Mouse (Mus musculus): ENCODE data around the gene Sumf1. TPM values are rescaled to one million over a fixed set of nuclear protein-coding genes. Genes with fewer than 3 reads are reported as not detected.
A peak's percentile ranks its signal among the peaks of the same experiment; 100 is the strongest.

Gene Sumf1
- polyA plus RNA-seq, 1 experiment from 2014 or later = 28.6 TPM

GRCm38 (mm10) chr6:108196665-108197064 is 11.3 kb upstream of the Sumf1 start:
- Histone ChIP-seq H3K9ac (ENCODE audit: low read depth, low read length) (no peak overlapping the region), H3K27me3 (replicated peaks; ENCODE audit: control insufficient read depth, insufficient read depth, low read length) (no peaks in the 10 kb centered on the region; the same call in 1 of the 2 replicates), H3K4me2 (ENCODE audit: low read depth, low read length) (no peak overlapping the region), H3K27ac (replicated peaks; ENCODE audit: low read depth, low read length) (no peak overlapping the region), H3K4me1 (ENCODE audit: control insufficient read depth, insufficient read depth, low read length) (no peaks in the 10 kb centered on the region), H3K4me3 (ENCODE audit: low read depth, low read length) (no peak overlapping the region), H3K9me3 (ENCODE audit: control insufficient read depth, low read length) (no peaks in the 10 kb centered on the region), H3K36me3 (ENCODE audit: control insufficient read depth, insufficient read depth, low read length) (no peaks in the 10 kb centered on the region)
- no peak for ATAC-seq (ENCODE audit: low read depth)
- no peak for DNase-seq (ENCODE audit: low spot score)
- WGBS = 88% methylated on average over 7 of the region's 7 CpGs

GRCm38 (mm10) chr6:108192632-108193031 is 7.2 kb upstream of the Sumf1 start:
- Histone ChIP-seq H3K4me2 (ENCODE audit: low read depth, low read length) (no peak overlapping the region), H3K4me1 (ENCODE audit: control insufficient read depth, insufficient read depth, low read length) (no peaks in the 10 kb centered on the region), H3K9me3 (ENCODE audit: control insufficient read depth, low read length) (no peaks in the 10 kb centered on the region), H3K36me3 (ENCODE audit: control insufficient read depth, insufficient read depth, low read length) (no peaks in the 10 kb centered on the region), H3K27ac (replicated peaks; ENCODE audit: low read depth, low read length) (no peak overlapping the region), H3K27me3 (replicated peaks; ENCODE audit: control insufficient read depth, insufficient read depth, low read length) (no peaks in the 10 kb centered on the region; the same call in 1 of the 2 replicates), H3K4me3 (ENCODE audit: low read depth, low read length) (no peak overlapping the region), H3K9ac (ENCODE audit: low read depth, low read length) (no peak overlapping the region)
- DNase-seq (ENCODE audit: low spot score) (no peak), ATAC-seq (ENCODE audit: low read depth) (no peak)
- 69% methylated on average over 4 of the region's 4 CpGs for WGBS

- ATAC-seq (ENCODE audit: low read depth) (no peak), DNase-seq (ENCODE audit: low spot score) (no peak)
- WGBS = 96% methylated on average over 1 of the region's 1 CpGs
- no peaks in the 10 kb centered on the region for H3K9me3 ChIP-seq (ENCODE audit: control insufficient read depth, low read length)
- no peak overlapping the region for H3K4me3 ChIP-seq (ENCODE audit: low read depth, low read length)
- H3K9ac ChIP-seq (ENCODE audit: low read depth, low read length) = no peak overlapping the region
- H3K27me3 ChIP-seq (replicated peaks; ENCODE audit: control insufficient read depth, insufficient read depth, low read length) = no peaks in the 10 kb centered on the region; the same call in 1 of the 2 replicates
- no peaks in the 10 kb centered on the region for H3K4me1 ChIP-seq (ENCODE audit: control insufficient read depth, insufficient read depth, low read length)
- no peak overlapping the region for H3K27ac ChIP-seq (replicated peaks; ENCODE audit: low read depth, low read length)
- H3K4me2 ChIP-seq (ENCODE audit: low read depth, low read length) = no peak overlapping the region
- no peaks in the 10 kb centered on the region for H3K36me3 ChIP-seq (ENCODE audit: control insufficient read depth, insufficient read depth, low read length)
Observed at GRCm38 (mm10) chr6:108190690-108191089, 5.3 kb upstream of the Sumf1 start.

- 16% methylated on average over 4 of the region's 4 CpGs for WGBS
- ATAC-seq (ENCODE audit: low read depth) = peak; percentile 34; the same call in 1 of the 2 replicates
Observed at GRCm38 (mm10) chr6:108185685-108186009, 265 bp upstream of the Sumf1 start.

GRCm38 (mm10) chr6:108179087-108179486 is 6.3 kb downstream of the Sumf1 start:
- H3K9me3 ChIP-seq (ENCODE audit: control insufficient read depth, low read length) = no peaks in the 10 kb centered on the region
- DNase-seq (ENCODE audit: low spot score) (no peak), ATAC-seq (ENCODE audit: low read depth) (no peak)
- WGBS = 93% methylated on average over 2 of the region's 2 CpGs
- H3K36me3 ChIP-seq (ENCODE audit: control insufficient read depth, insufficient read depth, low read length) = no peaks in the 10 kb centered on the region
- no peaks in the 10 kb centered on the region for H3K4me1 ChIP-seq (ENCODE audit: control insufficient read depth, insufficient read depth, low read length)
- no peak overlapping the region for H3K4me3 ChIP-seq (ENCODE audit: low read depth, low read length)
- no peak overlapping the region for H3K4me2 ChIP-seq (ENCODE audit: low read depth, low read length)
- no peak overlapping the region for H3K27ac ChIP-seq (replicated peaks; ENCODE audit: low read depth, low read length)
- no peaks in the 10 kb centered on the region for H3K27me3 ChIP-seq (replicated peaks; ENCODE audit: control insufficient read depth, insufficient read depth, low read length)
- no peak overlapping the region for H3K9ac ChIP-seq (ENCODE audit: low read depth, low read length)

More at GRCm38 (mm10) chr6:108185685-108186009, 265 bp upstream of the Sumf1 start:
- Histone ChIP-seq H3K4me2 (ENCODE audit: low read depth, low read length) (peak overlapping the region; percentile 84), H3K27ac (replicated peaks; ENCODE audit: low read depth, low read length) (no peak overlapping the region), H3K4me1 (ENCODE audit: control insufficient read depth, insufficient read depth, low read length) (0 out of 2 replicates have a peak, but pooled peaks cover 5% of the 10 kb centered on the region), H3K36me3 (ENCODE audit: control insufficient read depth, insufficient read depth, low read length) (no peaks in the 10 kb centered on the region), H3K27me3 (replicated peaks; ENCODE audit: control insufficient read depth, insufficient read depth, low read length) (no peaks in the 10 kb centered on the region), H3K4me3 (ENCODE audit: low read depth, low read length) (peak overlapping the region; percentile 76), H3K9me3 (ENCODE audit: control insufficient read depth, low read length) (no peaks in the 10 kb centered on the region), H3K9ac (ENCODE audit: low read depth, low read length) (no peak overlapping the region)
- no peak for DNase-seq (ENCODE audit: low spot score)

- no peak overlapping the region for H3K4me2 ChIP-seq (ENCODE audit: low read depth, low read length)
- 91% methylated on average over 3 of the region's 3 CpGs for WGBS
Observed at GRCm38 (mm10) chr6:108174181-108174580, 11.2 kb downstream of the Sumf1 start.

GRCm38 (mm10) chr6:108172219-108172618 is 13.2 kb downstream of the Sumf1 start:
- no peak for ATAC-seq (ENCODE audit: low read depth)
- Histone ChIP-seq H3K4me1 (ENCODE audit: control insufficient read depth, insufficient read depth, low read length) (no peaks in the 10 kb centered on the region), H3K27ac (replicated peaks; ENCODE audit: low read depth, low read length) (no peak overlapping the region)

More at GRCm38 (mm10) chr6:108174181-108174580, 11.2 kb downstream of the Sumf1 start:
- H3K4me3 ChIP-seq (ENCODE audit: low read depth, low read length) = no peak overlapping the region
- H3K9ac ChIP-seq (ENCODE audit: low read depth, low read length) = no peak overlapping the region
- no peaks in the 10 kb centered on the region for H3K4me1 ChIP-seq (ENCODE audit: control insufficient read depth, insufficient read depth, low read length)
- no peaks in the 10 kb centered on the region for H3K9me3 ChIP-seq (ENCODE audit: control insufficient read depth, low read length)
- H3K27me3 ChIP-seq (replicated peaks; ENCODE audit: control insufficient read depth, insufficient read depth, low read length) = no peaks in the 10 kb centered on the region
- H3K27ac ChIP-seq (replicated peaks; ENCODE audit: low read depth, low read length) = no peak overlapping the region
- peaks cover 15% of the 10 kb centered on the region for H3K36me3 ChIP-seq (ENCODE audit: control insufficient read depth, insufficient read depth, low read length)
- DNase-seq (ENCODE audit: low spot score) (no peak), ATAC-seq (ENCODE audit: low read depth) (no peak)

GRCm38 (mm10) chr6:108169466-108169865 is 15.9 kb downstream of the Sumf1 start:
- no peaks in the 10 kb centered on the region for H3K4me1 ChIP-seq (ENCODE audit: control insufficient read depth, insufficient read depth, low read length)
- H3K27me3 ChIP-seq (replicated peaks; ENCODE audit: control insufficient read depth, insufficient read depth, low read length) = no peaks in the 10 kb centered on the region
- no peak overlapping the region for H3K9ac ChIP-seq (ENCODE audit: low read depth, low read length)
- H3K4me2 ChIP-seq (ENCODE audit: low read depth, low read length) = no peak overlapping the region
- no peak for DNase-seq (ENCODE audit: low spot score)
- peaks cover 15% of the 10 kb centered on the region for H3K36me3 ChIP-seq (ENCODE audit: control insufficient read depth, insufficient read depth, low read length)
- H3K4me3 ChIP-seq (ENCODE audit: low read depth, low read length) = no peak overlapping the region
- WGBS = 92% methylated on average over 3 of the region's 3 CpGs
- no peak overlapping the region for H3K27ac ChIP-seq (replicated peaks; ENCODE audit: low read depth, low read length)
- ATAC-seq (ENCODE audit: low read depth) = no peak
- H3K9me3 ChIP-seq (ENCODE audit: control insufficient read depth, low read length) = no peaks in the 10 kb centered on the region

More at GRCm38 (mm10) chr6:108172219-108172618, 13.2 kb downstream of the Sumf1 start:
- Histone ChIP-seq H3K36me3 (ENCODE audit: control insufficient read depth, insufficient read depth, low read length) (peaks cover 15% of the 10 kb centered on the region), H3K9me3 (ENCODE audit: control insufficient read depth, low read length) (no peaks in the 10 kb centered on the region), H3K4me2 (ENCODE audit: low read depth, low read length) (no peak overlapping the region), H3K4me3 (ENCODE audit: low read depth, low read length) (no peak overlapping the region), H3K27me3 (replicated peaks; ENCODE audit: control insufficient read depth, insufficient read depth, low read length) (no peaks in the 10 kb centered on the region), H3K9ac (ENCODE audit: low read depth, low read length) (no peak overlapping the region)
- WGBS = 100% methylated on average over 1 of the region's 1 CpGs
- DNase-seq (ENCODE audit: low spot score) = no peak

GRCm38 (mm10) chr6:108168723-108169122 is 16.7 kb downstream of the Sumf1 start:
- Histone ChIP-seq H3K27me3 (replicated peaks; ENCODE audit: control insufficient read depth, insufficient read depth, low read length) (no peaks in the 10 kb centered on the region), H3K9ac (ENCODE audit: low read depth, low read length) (no peak overlapping the region), H3K36me3 (ENCODE audit: control insufficient read depth, insufficient read depth, low read length) (peaks cover 15% of the 10 kb centered on the region), H3K4me3 (ENCODE audit: low read depth, low read length) (no peak overlapping the region), H3K4me1 (ENCODE audit: control insufficient read depth, insufficient read depth, low read length) (no peaks in the 10 kb centered on the region), H3K27ac (replicated peaks; ENCODE audit: low read depth, low read length) (no peak overlapping the region), H3K9me3 (ENCODE audit: control insufficient read depth, low read length) (no peaks in the 10 kb centered on the region), H3K4me2 (ENCODE audit: low read depth, low read length) (no peak overlapping the region)
- WGBS = 88% methylated on average over 6 of the region's 6 CpGs
- ATAC-seq (ENCODE audit: low read depth) (no peak), DNase-seq (ENCODE audit: low spot score) (no peak)

Data from embryonic facial prominence, embryonic 14.5 days (tissue).